Mouse (Mus musculus): ENCODE measurements around the gene Olfr419. TPM values are rescaled to one million over a fixed set of nuclear protein-coding genes. Genes with fewer than 3 reads are reported as not detected.

Olfr419 gene
- not detected for total RNA-seq (2021)
- long read RNA-seq, experiment 1, result 0 reads
- long read RNA-seq, experiment 2, result 0 reads

GRCm38 (mm10) chr1:174251961-174252360 lies at the start of gene Olfr419:
Gene Olfr419, minus strand, starts transcription at chr1:174252061.
- no peak for DNase-seq (ENCODE audit: low spot score in 2 of 2)

GRCm38 (mm10) chr1:174270643-174271042 lies 18.8 kb upstream of the Olfr419 start:
- DNase-seq (ENCODE audit: low spot score in 2 of 2), result no peak

DNA sequence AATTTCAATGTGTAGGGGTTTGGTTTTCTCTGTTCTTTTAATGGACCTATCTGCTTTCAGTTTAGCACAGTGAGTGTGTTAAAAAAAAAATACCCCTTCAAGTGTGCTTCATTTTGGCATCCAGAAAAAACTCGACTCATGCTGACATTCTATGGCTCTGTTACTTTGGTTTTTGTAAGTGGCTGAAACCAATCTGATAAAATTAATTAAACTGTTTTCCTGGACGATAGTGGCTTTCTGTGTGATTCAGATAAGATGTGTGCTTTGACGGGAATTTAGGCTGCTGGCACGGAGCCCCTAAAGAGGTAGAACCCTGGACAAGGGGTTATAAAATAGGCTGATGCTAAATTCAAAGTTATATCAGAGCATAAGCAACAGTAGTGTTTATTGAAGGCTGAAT lies 17.3 kb upstream of the Olfr419 start:
- DNase-seq (ENCODE audit: low spot score in 2 of 2), result no peak

- DNase-seq (ENCODE audit: low spot score in 2 of 2), result no peak
Observed at GRCm38 (mm10) chr1:174267816-174268215, 16.0 kb upstream of the Olfr419 start.

GRCm38 (mm10) chr1:174250376-174250775 lies 1.5 kb downstream of the Olfr419 start:
- DNase-seq (ENCODE audit: low spot score in 2 of 2), result peak; percentile 44 to 70

DNA sequence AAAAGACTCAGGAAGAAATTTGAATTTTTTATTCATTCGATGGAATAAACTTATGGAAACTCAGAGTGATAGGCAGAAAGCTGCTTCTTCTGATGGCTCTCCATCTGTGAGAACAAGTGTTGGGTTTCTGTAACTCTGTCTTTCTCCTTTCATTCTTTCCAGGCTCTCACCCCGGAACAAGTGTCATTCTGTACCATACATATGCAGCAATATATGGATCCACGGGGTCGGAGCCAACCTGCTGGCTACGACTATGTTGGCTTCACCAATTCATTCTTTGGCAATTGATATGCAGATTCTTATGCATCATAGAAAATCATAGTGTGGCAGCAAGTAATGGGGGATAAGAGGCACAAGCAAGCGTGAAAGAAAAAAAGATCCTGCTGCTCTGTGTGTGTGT lies 4.7 kb downstream of the Olfr419 start:
- DNase-seq (ENCODE audit: low spot score in 2 of 2), result no peak

- no peak for DNase-seq (ENCODE audit: low spot score in 2 of 2)
Observed at GRCm38 (mm10) chr1:174246080-174246479, 5.8 kb downstream of the Olfr419 start.

GRCm38 (mm10) chr1:174244621-174245020 lies 7.2 kb downstream of the Olfr419 start:
- DNase-seq (ENCODE audit: low spot score in 2 of 2), result peak in 1 of 2 experiments; percentile 47

- DNase-seq (ENCODE audit: low spot score in 2 of 2), result no peak
Observed at GRCm38 (mm10) chr1:174239916-174240315, 11.9 kb downstream of the Olfr419 start.

- no peak for DNase-seq (ENCODE audit: low spot score in 2 of 2)
Observed at GRCm38 (mm10) chr1:174216528-174217204, 35.2 kb downstream of the Olfr419 start.

- no peak for DNase-seq (ENCODE audit: low spot score in 2 of 2)
Observed at GRCm38 (mm10) chr1:174215270-174216038, 36.4 kb downstream of the Olfr419 start.

- no peak for DNase-seq (ENCODE audit: low spot score in 2 of 2)
Observed at GRCm38 (mm10) chr1:174212286-174212685, 39.6 kb downstream of the Olfr419 start.

DNA sequence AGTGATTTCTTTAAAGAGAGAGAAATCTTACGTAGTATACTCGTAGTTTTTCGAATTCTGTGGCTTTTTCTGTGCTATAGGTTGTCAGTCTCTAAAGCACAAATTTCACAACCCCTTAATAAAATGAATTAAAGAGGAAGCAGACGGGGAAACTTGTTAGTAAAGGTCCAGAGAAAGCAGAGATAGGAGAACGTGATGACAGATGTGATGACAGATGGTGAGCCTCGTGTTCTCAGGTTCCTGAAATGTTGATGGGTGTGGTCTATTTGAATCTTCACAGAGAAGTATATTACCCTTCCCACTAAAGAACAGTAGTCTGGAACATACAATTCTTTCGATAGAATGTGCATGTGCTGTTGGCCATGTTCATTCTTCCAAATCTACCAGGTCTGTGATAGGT lies 47.2 kb downstream of the Olfr419 start:
- DNase-seq (ENCODE audit: low spot score in 2 of 2), result no peak

Other genes starting within 250 kb of the Olfr419 start
- under 1 TPM; 0.35 to 0.43 TPM for gene Ifi205, start 220.3 kb downstream of the Olfr419 start, total RNA-seq (2021)
- gene Olfr433, start 211.4 kb downstream of the Olfr419 start, total RNA-seq (2021), result not detected
- not detected for gene Olfr432, start 202.9 kb downstream of the Olfr419 start, total RNA-seq (2021)
- gene Olfr430, start 185.5 kb downstream of the Olfr419 start, total RNA-seq (2021), result not detected
- not detected for gene Olfr429, start 167.7 kb downstream of the Olfr419 start, total RNA-seq (2021)
- not detected for gene Olfr427, start 155.2 kb downstream of the Olfr419 start, total RNA-seq (2021)
- gene Olfr231, start 130.9 kb downstream of the Olfr419 start, total RNA-seq (2021), result not detected
- gene Olfr424, start 120.5 kb downstream of the Olfr419 start, total RNA-seq (2021), result not detected
- gene Olfr420, start 96.4 kb downstream of the Olfr419 start, total RNA-seq (2021), result not detected
- under 1 TPM; 0.14 to 0.24 TPM for gene Spta1, start 79.3 kb downstream of the Olfr419 start, total RNA-seq (2021)
- not detected for gene Mptx1, start 78.5 kb upstream of the Olfr419 start, total RNA-seq (2021)
- gene Olfr417, start 113.1 kb upstream of the Olfr419 start, total RNA-seq (2021), result not detected
- not detected for gene Olfr248, start 139.0 kb upstream of the Olfr419 start, total RNA-seq (2021)
- not detected for gene Olfr414, start 172.0 kb upstream of the Olfr419 start, total RNA-seq (2021)
- not detected for gene Olfr220, start 190.0 kb upstream of the Olfr419 start, total RNA-seq (2021)
- 10 to 100 TPM; 51.5 to 55.7 TPM for gene Fmn2, start 249.8 kb upstream of the Olfr419 start, total RNA-seq (2021)